Mouse (Mus musculus): Measurements from ENCODE around the gene Aff1. TPM values are rescaled to one million over a fixed set of nuclear protein-coding genes. Genes with fewer than 3 reads are reported as not detected.

The Aff1 gene
- polyA plus RNA-seq, 1 experiment from 2014 or later, result 7.2 TPM

DNA sequence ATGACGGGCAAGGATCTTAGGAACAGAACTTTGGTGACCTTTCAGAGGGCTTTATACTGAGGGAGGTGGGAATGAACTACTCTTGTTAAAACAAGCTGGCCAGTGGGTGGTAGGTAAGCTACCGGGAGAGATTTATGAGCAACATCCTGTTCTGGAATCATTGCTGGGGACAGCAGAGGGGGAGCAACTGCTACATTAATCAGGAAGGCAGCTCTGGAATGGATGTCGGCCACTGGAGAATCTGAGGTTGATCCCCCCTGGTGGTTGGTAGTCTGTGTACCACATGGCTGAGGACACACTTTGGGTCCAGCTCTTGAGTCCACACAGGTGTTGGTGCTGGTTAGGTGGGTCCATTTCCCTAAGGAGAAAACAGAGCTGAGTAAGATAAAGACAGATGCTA, 38.6 kb downstream of the Aff1 start:
- no peak overlapping the region for H3K4me3 ChIP-seq (replicated peaks)
- H3K27ac ChIP-seq, result no peak overlapping the region
- no peaks in the 10 kb centered on the region for H3K9me3 ChIP-seq
- no peak overlapping the region for H3K4me2 ChIP-seq
- H3K4me1 ChIP-seq, result no peaks in the 10 kb centered on the region
- no peaks in the 10 kb centered on the region for H3K27me3 ChIP-seq (replicated peaks)
- 32% methylated on average over 3 of the region's 3 CpGs for WGBS
- no peak overlapping the region for H3K9ac ChIP-seq
- ATAC-seq (ENCODE audit: insufficient read depth, low FRiP score, low read depth), result no peak
- no peaks in the 10 kb centered on the region for H3K36me3 ChIP-seq

DNA sequence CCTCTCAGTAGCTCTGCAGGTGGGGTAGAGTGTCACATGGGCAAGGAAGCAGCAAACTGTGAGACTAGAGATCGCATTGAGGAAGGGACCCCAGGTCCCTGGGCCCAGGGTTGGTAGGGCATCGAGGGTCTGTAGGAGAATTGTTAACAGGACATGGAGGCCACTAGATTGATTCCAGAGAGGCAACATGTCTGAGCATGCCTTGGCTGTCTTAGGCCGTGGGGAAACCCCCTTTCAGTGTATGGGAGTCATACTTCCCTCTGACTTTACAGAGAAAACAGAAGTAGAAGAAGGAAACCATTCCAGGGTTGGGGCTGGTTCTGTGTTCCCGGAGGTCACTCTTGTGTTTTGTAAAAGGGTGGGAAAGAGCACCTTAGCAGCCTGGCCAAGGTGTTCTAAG, 40.4 kb downstream of the Aff1 start:
- Histone ChIP-seq H3K9ac (no peak overlapping the region), H3K36me3 (no peaks in the 10 kb centered on the region), H3K27me3 (replicated peaks) (no peaks in the 10 kb centered on the region), H3K9me3 (no peaks in the 10 kb centered on the region), H3K4me3 (replicated peaks) (no peak overlapping the region), H3K27ac (no peak overlapping the region), H3K4me1 (no peaks in the 10 kb centered on the region; the same call in 1 of the 2 replicates), H3K4me2 (no peak overlapping the region)
- ATAC-seq (ENCODE audit: insufficient read depth, low FRiP score, low read depth), result no peak
- 79% methylated on average over 4 of the region's 4 CpGs for WGBS

DNA sequence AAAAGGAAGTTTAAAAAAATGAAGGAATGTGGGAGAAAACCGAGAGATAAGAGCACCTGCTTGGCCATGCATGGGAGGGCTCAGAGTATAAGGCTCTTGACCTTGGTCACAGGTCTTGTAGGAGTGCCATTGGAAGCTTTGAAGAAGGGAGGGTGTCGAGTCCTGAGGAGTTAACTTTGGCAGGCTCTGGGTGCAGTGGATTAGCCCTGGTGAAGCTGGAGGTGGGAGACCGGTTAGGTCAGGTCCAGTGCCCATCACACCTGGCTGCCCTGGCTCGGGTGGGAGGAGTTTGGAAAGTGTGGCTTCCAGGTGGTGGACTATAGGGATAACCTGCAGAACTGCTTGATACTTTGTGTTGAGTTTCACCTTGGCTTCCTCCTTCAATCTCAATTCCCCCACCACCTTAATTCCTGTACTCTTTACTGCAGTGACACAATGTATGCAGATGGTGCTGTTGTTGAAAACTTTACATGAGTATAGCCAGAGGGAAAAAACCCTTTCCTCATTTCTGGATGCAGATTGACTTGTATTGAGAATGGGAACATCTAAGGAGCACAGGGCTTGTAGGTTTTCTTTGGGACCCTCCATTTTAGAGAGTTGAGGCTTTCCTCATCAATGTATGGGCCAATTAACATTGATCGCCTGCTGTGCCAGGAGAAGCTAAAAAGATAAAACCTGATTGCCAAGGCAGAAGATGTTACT, 43.4 kb downstream of the Aff1 start:
- Histone ChIP-seq H3K9ac (no peak overlapping the region), H3K4me1 (no peaks in the 10 kb centered on the region; the same call in 1 of the 2 replicates), H3K9me3 (no peaks in the 10 kb centered on the region), H3K27me3 (replicated peaks) (no peaks in the 10 kb centered on the region), H3K4me2 (no peak overlapping the region), H3K36me3 (no peaks in the 10 kb centered on the region), H3K4me3 (replicated peaks) (no peak overlapping the region), H3K27ac (peak overlapping the region; percentile 21; the same call in 1 of the 2 replicates)
- peak; percentile 41; the same call in 1 of the 2 replicates for ATAC-seq (ENCODE audit: insufficient read depth, low FRiP score, low read depth)
- WGBS, result 58% methylated on average over 5 of the region's 5 CpGs

DNA sequence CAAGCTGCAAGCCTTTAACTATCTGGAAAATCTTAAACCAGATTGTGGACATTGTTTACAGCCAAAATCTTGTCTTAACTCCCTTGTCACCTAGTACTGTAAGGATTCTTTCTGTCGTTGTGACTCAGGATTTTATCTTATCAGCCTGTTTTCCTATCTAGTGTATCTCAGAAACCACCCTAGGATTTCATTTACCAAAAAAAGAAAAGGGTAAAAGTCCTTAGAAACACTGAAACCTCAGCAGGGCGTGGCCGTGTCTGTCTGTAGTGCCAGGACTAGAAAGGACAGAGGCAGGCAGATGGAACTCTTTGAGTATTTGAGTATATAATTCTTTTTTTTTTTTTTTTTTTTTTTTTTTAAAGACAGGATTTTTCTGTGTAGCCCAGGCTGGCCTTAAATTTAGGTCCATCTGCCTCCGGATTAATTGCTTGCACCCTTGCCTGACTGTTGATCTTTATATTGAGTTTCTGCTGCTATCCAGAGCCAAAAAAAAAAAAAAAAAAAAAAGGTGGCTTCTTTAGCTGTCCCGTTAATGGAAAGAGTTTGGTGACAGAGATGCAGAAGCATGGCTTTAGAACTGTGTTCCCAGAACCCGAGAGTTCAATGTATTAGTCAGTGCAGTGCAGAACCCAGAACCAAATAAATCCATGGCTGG, 44.5 kb downstream of the Aff1 start:
- H3K27me3 ChIP-seq (replicated peaks), result no peaks in the 10 kb centered on the region
- no peak overlapping the region for H3K9ac ChIP-seq
- H3K4me1 ChIP-seq, result no peaks in the 10 kb centered on the region; the same call in 1 of the 2 replicates
- WGBS, result 53% methylated on average over 6 of the region's 6 CpGs
- H3K4me3 ChIP-seq (replicated peaks), result no peak overlapping the region
- ATAC-seq (ENCODE audit: insufficient read depth, low FRiP score, low read depth), result no peak
- H3K9me3 ChIP-seq, result no peaks in the 10 kb centered on the region
- H3K4me2 ChIP-seq, result no peak overlapping the region
- peak overlapping the region; percentile 45; the same call in 1 of the 2 replicates for H3K27ac ChIP-seq
- H3K36me3 ChIP-seq, result no peaks in the 10 kb centered on the region

DNA sequence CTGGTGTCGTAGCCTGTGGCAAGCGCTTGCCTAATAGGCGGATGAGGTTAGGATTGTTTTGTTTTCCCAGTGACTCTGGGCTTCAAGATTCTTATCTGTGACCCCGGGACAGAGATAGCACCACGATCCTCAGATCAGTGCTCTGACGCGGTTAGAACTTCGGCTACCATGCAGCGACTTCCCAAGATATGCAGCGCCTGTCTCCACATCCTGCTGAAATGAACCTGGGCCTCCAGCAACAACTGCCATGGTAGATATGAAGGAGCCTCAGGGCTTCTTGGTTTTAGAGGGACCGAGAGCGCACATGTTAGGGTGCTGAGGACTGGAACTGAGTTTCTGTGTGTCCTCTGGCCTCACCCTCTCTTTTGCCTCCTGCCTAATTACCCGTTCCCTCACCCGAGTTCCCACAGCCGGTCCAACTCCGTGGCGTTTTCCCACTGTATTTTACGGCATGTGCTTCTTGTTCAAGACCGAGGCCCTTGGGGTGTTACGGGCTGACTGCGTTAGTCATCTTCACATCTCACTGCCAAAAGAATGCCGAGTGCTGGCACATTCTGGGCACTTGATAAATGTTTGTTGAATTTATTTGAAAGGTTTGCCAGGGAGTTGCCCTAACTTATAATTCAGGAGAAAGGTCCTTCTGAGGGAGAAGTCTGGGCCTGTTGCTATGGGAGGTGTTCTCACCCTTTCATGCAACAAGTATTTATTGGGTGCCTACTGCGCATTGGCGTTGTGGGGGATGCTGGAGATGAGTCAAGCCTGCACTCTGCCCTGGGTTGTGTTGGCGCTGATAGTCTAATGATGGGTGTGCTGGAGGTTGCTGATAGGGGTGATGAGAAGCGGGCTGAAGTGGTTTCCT, 45.3 kb downstream of the Aff1 start:
- Histone ChIP-seq H3K27ac (peak overlapping the region; percentile 45; the same call in 1 of the 2 replicates), H3K36me3 (no peaks in the 10 kb centered on the region), H3K4me3 (replicated peaks) (no peak overlapping the region), H3K4me1 (no peaks in the 10 kb centered on the region; the same call in 1 of the 2 replicates), H3K4me2 (no peak overlapping the region), H3K9ac (no peak overlapping the region), H3K9me3 (no peaks in the 10 kb centered on the region), H3K27me3 (replicated peaks) (no peaks in the 10 kb centered on the region)
- peak; percentile 89 for ATAC-seq (ENCODE audit: insufficient read depth, low FRiP score, low read depth)
- 58% methylated on average over 26 of the region's 26 CpGs for WGBS

DNA sequence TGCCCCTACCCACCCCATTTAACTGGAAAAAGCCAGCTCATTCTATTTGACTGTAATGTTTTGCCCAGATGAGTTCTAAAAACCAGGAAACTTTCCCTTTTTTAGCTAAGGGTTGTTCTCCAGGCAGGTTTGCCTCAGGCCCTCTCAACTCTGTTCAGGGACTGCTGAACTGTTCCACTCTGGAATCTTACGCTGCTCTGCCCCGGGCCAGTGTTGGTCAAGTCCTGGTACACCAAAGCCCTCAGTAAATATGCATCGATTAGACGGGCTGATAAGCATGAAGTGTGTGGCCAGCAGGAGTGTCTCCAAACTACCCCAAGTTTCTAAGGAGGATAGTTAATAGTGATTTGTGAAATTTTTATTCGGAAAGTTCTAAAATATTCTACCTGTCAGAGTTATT, 46.3 kb downstream of the Aff1 start:
- no peak for ATAC-seq (ENCODE audit: insufficient read depth, low FRiP score, low read depth)
- H3K4me2 ChIP-seq, result no peak overlapping the region
- H3K4me1 ChIP-seq, result no peaks in the 10 kb centered on the region; the same call in 1 of the 2 replicates
- no peaks in the 10 kb centered on the region for H3K36me3 ChIP-seq
- H3K27ac ChIP-seq, result no peak overlapping the region
- 60% methylated on average over 5 of the region's 5 CpGs for WGBS
- no peaks in the 10 kb centered on the region for H3K9me3 ChIP-seq
- no peak overlapping the region for H3K4me3 ChIP-seq (replicated peaks)
- H3K27me3 ChIP-seq (replicated peaks), result no peaks in the 10 kb centered on the region
- H3K9ac ChIP-seq, result no peak overlapping the region

DNA sequence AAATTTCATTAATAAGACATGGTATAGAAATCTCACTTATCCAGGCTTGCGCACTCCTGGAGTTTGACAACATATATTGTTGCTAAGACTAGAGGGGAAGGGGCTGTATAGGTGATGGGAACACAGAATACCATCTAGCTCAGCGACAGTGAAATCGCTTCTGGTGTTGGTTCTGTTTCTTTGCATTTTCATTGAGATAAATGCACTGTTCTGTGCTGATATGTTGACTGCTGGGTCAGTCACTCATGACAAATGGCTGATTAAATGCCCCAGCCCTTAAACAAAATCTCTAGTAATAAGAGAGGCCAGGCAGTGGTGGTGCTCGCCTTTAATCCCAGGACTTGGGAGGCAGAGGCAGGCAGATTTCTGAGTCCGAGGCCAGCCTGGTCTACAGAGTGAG, 47.0 kb downstream of the Aff1 start:
- ATAC-seq (ENCODE audit: insufficient read depth, low FRiP score, low read depth), result no peak
- Histone ChIP-seq H3K4me1 (no peaks in the 10 kb centered on the region; the same call in 1 of the 2 replicates), H3K27me3 (replicated peaks) (no peaks in the 10 kb centered on the region), H3K36me3 (no peaks in the 10 kb centered on the region), H3K4me3 (replicated peaks) (no peak overlapping the region), H3K9ac (no peak overlapping the region), H3K9me3 (no peaks in the 10 kb centered on the region), H3K27ac (no peak overlapping the region), H3K4me2 (no peak overlapping the region)
- 83% methylated on average over 5 of the region's 5 CpGs for WGBS

DNA sequence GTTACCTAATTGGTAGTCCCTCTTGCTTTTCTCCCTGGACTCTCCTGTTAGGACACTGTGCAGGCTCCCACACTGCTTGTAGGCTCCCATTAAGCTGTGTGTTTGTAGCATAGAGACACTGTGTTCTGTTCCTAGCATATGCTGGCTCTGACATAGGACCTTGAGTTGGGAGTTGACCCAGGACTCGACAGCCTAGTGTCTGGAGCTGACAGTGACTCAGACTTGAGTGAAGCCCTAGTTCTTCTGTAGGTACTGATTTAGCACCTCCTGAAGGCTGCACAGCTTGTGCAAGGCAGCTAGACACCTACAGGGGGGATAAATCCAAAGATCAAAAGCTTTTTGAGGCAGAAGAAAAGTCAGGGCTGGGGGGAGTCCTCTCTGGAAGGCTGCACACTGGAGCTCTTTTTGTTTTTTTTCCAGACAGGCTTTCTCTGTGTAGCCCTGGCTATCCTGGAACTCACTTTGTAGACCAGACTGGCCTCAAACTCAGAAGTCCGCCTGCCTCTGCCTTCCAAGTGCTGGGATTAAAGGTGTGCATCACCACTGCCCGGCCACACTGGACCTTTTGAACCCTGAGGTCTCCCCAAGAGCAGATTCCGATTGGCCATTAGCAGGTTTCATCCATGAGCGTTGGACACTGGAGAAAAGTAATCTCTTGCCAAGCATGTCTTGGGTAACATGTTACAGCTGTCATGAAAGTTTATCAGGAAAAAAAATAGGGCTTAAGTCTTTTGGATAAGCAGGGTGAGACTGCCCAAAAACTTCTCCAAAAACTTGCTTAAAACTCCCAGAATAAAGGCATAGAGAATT, 48.1 kb downstream of the Aff1 start:
- 58% methylated on average over 5 of the region's 5 CpGs for WGBS
- ATAC-seq (ENCODE audit: insufficient read depth, low FRiP score, low read depth), result no peak

DNA sequence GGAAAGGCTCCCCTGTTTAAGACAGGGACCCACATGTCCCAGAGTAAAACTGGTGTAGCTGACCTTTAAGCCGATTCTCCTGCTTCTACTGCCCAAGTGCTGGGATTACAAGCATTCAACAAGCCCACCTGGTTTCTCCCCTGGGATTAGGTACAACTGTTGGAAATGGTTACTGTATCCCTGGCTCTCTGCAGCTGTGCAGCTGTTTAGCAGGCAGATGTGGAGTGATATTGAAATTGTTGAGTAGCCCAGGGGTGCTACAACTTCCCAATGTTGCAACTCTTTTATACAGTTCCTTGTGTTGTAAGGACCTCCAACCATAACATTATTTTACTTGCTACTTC, 48.7 kb downstream of the Aff1 start:
- 73% methylated on average over 1 of the region's 1 CpGs for WGBS
- Histone ChIP-seq H3K4me1 (no peaks in the 10 kb centered on the region; the same call in 1 of the 2 replicates), H3K36me3 (no peaks in the 10 kb centered on the region), H3K9me3 (no peaks in the 10 kb centered on the region), H3K9ac (no peak overlapping the region), H3K4me3 (replicated peaks) (no peak overlapping the region), H3K4me2 (no peak overlapping the region), H3K27me3 (replicated peaks) (no peaks in the 10 kb centered on the region), H3K27ac (no peak overlapping the region)
- no peak for ATAC-seq (ENCODE audit: insufficient read depth, low FRiP score, low read depth)

More for the DNA sequence above, 48.1 kb downstream of the Aff1 start:
- Histone ChIP-seq H3K36me3 (no peaks in the 10 kb centered on the region), H3K9ac (no peak overlapping the region), H3K27me3 (replicated peaks) (no peaks in the 10 kb centered on the region), H3K9me3 (no peaks in the 10 kb centered on the region), H3K4me2 (no peak overlapping the region), H3K4me3 (replicated peaks) (no peak overlapping the region), H3K27ac (no peak overlapping the region), H3K4me1 (no peaks in the 10 kb centered on the region; the same call in 1 of the 2 replicates)

DNA sequence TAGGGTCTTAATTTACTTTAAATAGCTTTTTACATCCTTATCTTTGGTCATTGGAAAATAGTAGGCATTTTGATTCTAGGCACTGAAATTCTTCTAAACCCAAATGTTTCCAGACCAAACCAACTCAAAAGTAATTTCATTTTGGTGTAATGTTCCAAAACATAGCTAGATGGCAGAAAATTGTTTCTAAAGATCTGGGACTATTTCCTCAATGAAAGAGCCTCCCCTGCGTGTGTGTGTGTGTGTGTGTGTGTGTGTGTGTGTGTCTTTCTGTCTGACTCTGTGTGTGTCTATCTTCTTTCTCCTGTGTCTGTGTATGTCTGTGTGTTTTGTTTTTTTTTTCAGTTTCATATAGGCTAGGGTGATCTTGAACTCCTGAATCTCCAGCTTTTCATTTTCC, 49.3 kb downstream of the Aff1 start:
- Histone ChIP-seq H3K27ac (no peak overlapping the region), H3K4me2 (no peak overlapping the region), H3K4me1 (no peaks in the 10 kb centered on the region; the same call in 1 of the 2 replicates), H3K9me3 (no peaks in the 10 kb centered on the region), H3K4me3 (replicated peaks) (no peak overlapping the region), H3K27me3 (replicated peaks) (no peaks in the 10 kb centered on the region), H3K9ac (no peak overlapping the region), H3K36me3 (no peaks in the 10 kb centered on the region)
- WGBS, result 56% methylated on average over 1 of the region's 1 CpGs
- ATAC-seq (ENCODE audit: insufficient read depth, low FRiP score, low read depth), result no peak

DNA sequence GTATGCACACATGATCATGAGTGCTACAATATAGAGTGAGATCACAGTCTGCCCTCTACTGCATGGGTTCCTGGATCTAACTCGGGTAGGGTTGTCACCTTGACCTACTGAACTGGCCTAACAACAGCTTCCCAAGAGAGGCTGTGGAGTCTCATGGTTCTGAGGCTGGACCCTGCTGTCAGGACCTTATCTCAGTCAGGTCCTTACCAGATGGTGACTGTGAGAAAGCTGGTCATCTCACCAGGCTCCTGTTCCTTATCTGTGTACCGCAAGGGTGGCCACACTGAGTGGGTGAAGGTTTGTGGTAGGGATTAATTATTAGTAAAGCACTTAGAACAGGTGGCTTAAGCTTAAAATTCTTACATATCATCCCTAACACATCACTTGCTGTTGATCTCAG, 49.8 kb downstream of the Aff1 start:
- Histone ChIP-seq H3K36me3 (no peaks in the 10 kb centered on the region), H3K4me3 (replicated peaks) (no peak overlapping the region), H3K9me3 (no peaks in the 10 kb centered on the region), H3K27ac (no peak overlapping the region), H3K27me3 (replicated peaks) (no peaks in the 10 kb centered on the region), H3K4me1 (no peaks in the 10 kb centered on the region), H3K9ac (no peak overlapping the region), H3K4me2 (no peak overlapping the region)
- ATAC-seq (ENCODE audit: insufficient read depth, low FRiP score, low read depth), result peak; percentile 86
- WGBS, result 71% methylated on average over 2 of the region's 2 CpGs

All from stomach, embryonic 15.5 days (tissue).